Mouse (Mus musculus): ENCODE measurements around the gene Rngtt. TPM values are rescaled to one million over a fixed set of nuclear protein-coding genes. Genes with fewer than 3 reads are reported as not detected.
A peak's percentile ranks its signal among the peaks of the same experiment; 100 is the strongest.

Rngtt gene
- total and polyA plus RNA-seq, 3 experiments, result 2.9 to 10.9 (median 8.9) TPM

GRCm38 (mm10) chr4:33377642-33378041 lies 67.5 kb downstream of the Rngtt start:
- intact Hi-C loops (cut with DNase I), result no loop called here
- no peak for DNase-seq
- Histone ChIP-seq H3K9ac (ENCODE audit: low read depth, low read length) (no peak overlapping the region), H3K4me3 (no peak overlapping the region), H3K27ac (no peak overlapping the region), H3K4me1 (ENCODE audit: control insufficient read depth, insufficient read depth, low read length) (no peaks in the 10 kb centered on the region), H3K79me2 (replicated peaks; ENCODE audit: control insufficient read depth, insufficient read depth, low read length) (no peaks in the 10 kb centered on the region), H3K27me3 (ENCODE audit: control insufficient read depth, insufficient read depth, low read length) (no peaks in the 10 kb centered on the region), H3K36me3 (ENCODE audit: control insufficient read depth, insufficient read depth, low read length) (no peaks in the 10 kb centered on the region; the same call in 1 of the 2 replicates)
- no peak for TF ChIP-seq POLR2A (IDR thresholded peaks at IDR 0.05; ENCODE audit: insufficient read depth, low read depth, low read length)

- Histone ChIP-seq H3K79me2 (replicated peaks; ENCODE audit: control insufficient read depth, insufficient read depth, low read length) (no peaks in the 10 kb centered on the region), H3K9ac (ENCODE audit: low read depth, low read length) (no peak overlapping the region), H3K4me1 (ENCODE audit: control insufficient read depth, insufficient read depth, low read length) (no peaks in the 10 kb centered on the region; the same call in 1 of the 2 replicates), H3K4me3 (no peak overlapping the region), H3K27me3 (ENCODE audit: control insufficient read depth, insufficient read depth, low read length) (no peaks in the 10 kb centered on the region), H3K27ac (no peak overlapping the region), H3K36me3 (ENCODE audit: control insufficient read depth, insufficient read depth, low read length) (no peaks in the 10 kb centered on the region; the same call in 1 of the 2 replicates)
- intact Hi-C loops (cut with DNase I), result no loop called here
- DNase-seq, result no peak
- WGBS, result 53% methylated on average over 6 of the region's 6 CpGs
- no peak for TF ChIP-seq EP300 (IDR thresholded peaks at IDR 0.05; ENCODE audit: insufficient read depth, low read depth, low read length)
- no peak for TF ChIP-seq POLR2A (IDR thresholded peaks at IDR 0.05; ENCODE audit: insufficient read depth, low read depth, low read length)
- TF ChIP-seq CTCF (IDR thresholded peaks at IDR 0.05), result no peak
These were observed 68.8 kb downstream of the Rngtt start for GRCm38 (mm10) chr4:33378894-33379293.

GRCm38 (mm10) chr4:33388899-33389298 lies 78.8 kb downstream of the Rngtt start:
- Histone ChIP-seq H3K79me2 (replicated peaks; ENCODE audit: control insufficient read depth, insufficient read depth, low read length) (no peaks in the 10 kb centered on the region), H3K9ac (ENCODE audit: low read depth, low read length) (no peak overlapping the region), H3K27me3 (ENCODE audit: control insufficient read depth, insufficient read depth, low read length) (no peaks in the 10 kb centered on the region), H3K27ac (no peak overlapping the region), H3K4me3 (no peak overlapping the region), H3K36me3 (ENCODE audit: control insufficient read depth, insufficient read depth, low read length) (no peaks in the 10 kb centered on the region), H3K4me1 (ENCODE audit: control insufficient read depth, insufficient read depth, low read length) (no peaks in the 10 kb centered on the region; the same call in 1 of the 2 replicates)
- TF ChIP-seq EP300 (IDR thresholded peaks at IDR 0.05; ENCODE audit: insufficient read depth, low read depth, low read length) (no peak), CTCF (IDR thresholded peaks at IDR 0.05) (no peak), POLR2A (IDR thresholded peaks at IDR 0.05; ENCODE audit: insufficient read depth, low read depth, low read length) (no peak)
- intact Hi-C loops (cut with DNase I), result no loop called here
- DNase-seq, result no peak
- 94% methylated on average over 3 of the region's 3 CpGs for WGBS

- TF ChIP-seq EP300 (IDR thresholded peaks at IDR 0.05; ENCODE audit: insufficient read depth, low read depth, low read length), result no peak
- TF ChIP-seq POLR2A (IDR thresholded peaks at IDR 0.05; ENCODE audit: insufficient read depth, low read depth, low read length), result no peak
These were observed 80.5 kb downstream of the Rngtt start for GRCm38 (mm10) chr4:33390660-33391059.

GRCm38 (mm10) chr4:33393437-33393836 lies 83.3 kb downstream of the Rngtt start:
- Histone ChIP-seq H3K36me3 (ENCODE audit: control insufficient read depth, insufficient read depth, low read length) (no peaks in the 10 kb centered on the region), H3K79me2 (replicated peaks; ENCODE audit: control insufficient read depth, insufficient read depth, low read length) (no peaks in the 10 kb centered on the region), H3K4me1 (ENCODE audit: control insufficient read depth, insufficient read depth, low read length) (no peaks in the 10 kb centered on the region), H3K9ac (ENCODE audit: low read depth, low read length) (no peak overlapping the region), H3K4me3 (no peak overlapping the region), H3K27me3 (ENCODE audit: control insufficient read depth, insufficient read depth, low read length) (no peaks in the 10 kb centered on the region), H3K27ac (no peak overlapping the region)
- intact Hi-C loops (cut with DNase I), result no loop called here
- no peak for DNase-seq
- WGBS, result 83% methylated on average over 2 of the region's 2 CpGs
- no peak for TF ChIP-seq EP300 (IDR thresholded peaks at IDR 0.05; ENCODE audit: insufficient read depth, low read depth, low read length)
- TF ChIP-seq POLR2A (IDR thresholded peaks at IDR 0.05; ENCODE audit: insufficient read depth, low read depth, low read length), result no peak
- TF ChIP-seq CTCF (IDR thresholded peaks at IDR 0.05), result no peak

More at GRCm38 (mm10) chr4:33390660-33391059, 80.5 kb downstream of the Rngtt start:
- Histone ChIP-seq H3K4me1 (ENCODE audit: control insufficient read depth, insufficient read depth, low read length) (no peaks in the 10 kb centered on the region), H3K27me3 (ENCODE audit: control insufficient read depth, insufficient read depth, low read length) (no peaks in the 10 kb centered on the region), H3K9ac (ENCODE audit: low read depth, low read length) (no peak overlapping the region), H3K4me3 (no peak overlapping the region), H3K79me2 (replicated peaks; ENCODE audit: control insufficient read depth, insufficient read depth, low read length) (no peaks in the 10 kb centered on the region), H3K36me3 (ENCODE audit: control insufficient read depth, insufficient read depth, low read length) (no peaks in the 10 kb centered on the region), H3K27ac (no peak overlapping the region)
- DNase-seq, result no peak
- intact Hi-C loops (cut with DNase I), result no loop called here

- H3K27ac ChIP-seq, result no peak overlapping the region
- H3K4me3 ChIP-seq, result no peak overlapping the region
- WGBS, result 56% methylated on average over 3 of the region's 3 CpGs
- peak; percentile 73; the same call in 1 of the 2 replicates for TF ChIP-seq EP300 (IDR thresholded peaks at IDR 0.05; ENCODE audit: insufficient read depth, low read depth, low read length)
- no peak; the same call in 1 of the 2 replicates for TF ChIP-seq CTCF (IDR thresholded peaks at IDR 0.05)
- H3K27me3 ChIP-seq (ENCODE audit: control insufficient read depth, insufficient read depth, low read length), result no peaks in the 10 kb centered on the region
- no peaks in the 10 kb centered on the region for H3K4me1 ChIP-seq (ENCODE audit: control insufficient read depth, insufficient read depth, low read length)
- H3K79me2 ChIP-seq (replicated peaks; ENCODE audit: control insufficient read depth, insufficient read depth, low read length), result no peaks in the 10 kb centered on the region
- H3K36me3 ChIP-seq (ENCODE audit: control insufficient read depth, insufficient read depth, low read length), result no peaks in the 10 kb centered on the region
- intact Hi-C loops (cut with DNase I), result loop anchor here (1.0 to 5.0 kb wide), 2 partner anchors 191 to 835 kb away; no protein-coding TSS in a partner anchor
- peak; percentile 74 to 78 for DNase-seq
- H3K9ac ChIP-seq (ENCODE audit: low read depth, low read length), result no peak overlapping the region
These were observed 86.4 kb downstream of the Rngtt start for GRCm38 (mm10) chr4:33396222-33397176.
